Mouse (Mus musculus): Measurements from ENCODE around the gene H1foo. TPM values are rescaled to one million over a fixed set of nuclear protein-coding genes. Genes with fewer than 3 reads are reported as not detected.

The H1foo gene
- polyA plus RNA-seq (2015; fragmentation: Nextera tagmentation; extraction: Ambion mirVana), result not detected in 2 replicates

- Histone ChIP-seq H3K27me3 (replicated peaks; ENCODE audit: control insufficient read depth, insufficient read depth, low read length) (no peaks in the 10 kb centered on the region), H3K4me3 (ENCODE audit: low read depth, low read length) (no peak within 1 kb of the TSS), H3K9me3 (ENCODE audit: control insufficient read depth) (no peaks in the 10 kb centered on the region), H3K36me3 (ENCODE audit: control insufficient read depth, insufficient read depth) (no peaks in the 10 kb centered on the region), H3K9ac (ENCODE audit: low read depth, low read length) (no peak within 1 kb of the TSS), H3K4me1 (replicated peaks; ENCODE audit: control insufficient read depth, insufficient read depth, low read length) (no peaks in the 10 kb centered on the region), H3K4me2 (replicated peaks; ENCODE audit: low read depth) (no peak within 1 kb of the TSS), H3K27ac (ENCODE audit: low read depth, low read length) (no peak within 1 kb of the TSS)
- TF ChIP-seq CTCF (IDR thresholded peaks at IDR 0.05; ENCODE audit: low read depth), result no peak
- ATAC-seq, result no peak; the same call in 1 of the 2 replicates
- 82% methylated on average over 5 of the region's 5 CpGs for WGBS
These were observed at the start of gene H1foo for GRCm38 (mm10) chr6:115944638-115945037. Gene H1foo (plus strand): TSS chr6:115944938.

- no peaks in the 10 kb centered on the region for H3K36me3 ChIP-seq (ENCODE audit: control insufficient read depth, insufficient read depth)
- TF ChIP-seq CTCF (IDR thresholded peaks at IDR 0.05; ENCODE audit: low read depth), result no peak
- no peak overlapping the region for H3K4me2 ChIP-seq (replicated peaks; ENCODE audit: low read depth)
- 73% methylated on average over 1 of the region's 1 CpGs for WGBS
- H3K4me3 ChIP-seq (ENCODE audit: low read depth, low read length), result no peak overlapping the region
- ATAC-seq, result no peak
- no peaks in the 10 kb centered on the region for H3K27me3 ChIP-seq (replicated peaks; ENCODE audit: control insufficient read depth, insufficient read depth, low read length)
- no peaks in the 10 kb centered on the region for H3K9me3 ChIP-seq (ENCODE audit: control insufficient read depth)
- no peak overlapping the region for H3K9ac ChIP-seq (ENCODE audit: low read depth, low read length)
- no peak overlapping the region for H3K27ac ChIP-seq (ENCODE audit: low read depth, low read length)
- H3K4me1 ChIP-seq (replicated peaks; ENCODE audit: control insufficient read depth, insufficient read depth, low read length), result no peaks in the 10 kb centered on the region
These were observed 48.4 kb upstream of the H1foo start for GRCm38 (mm10) chr6:115896346-115896745.

GRCm38 (mm10) chr6:115897117-115897516, 47.6 kb upstream of the H1foo start:
- Histone ChIP-seq H3K27me3 (replicated peaks; ENCODE audit: control insufficient read depth, insufficient read depth, low read length) (no peaks in the 10 kb centered on the region), H3K27ac (ENCODE audit: low read depth, low read length) (no peak overlapping the region), H3K4me3 (ENCODE audit: low read depth, low read length) (no peak overlapping the region), H3K4me2 (replicated peaks; ENCODE audit: low read depth) (no peak overlapping the region), H3K36me3 (ENCODE audit: control insufficient read depth, insufficient read depth) (no peaks in the 10 kb centered on the region), H3K9me3 (ENCODE audit: control insufficient read depth) (no peaks in the 10 kb centered on the region), H3K4me1 (replicated peaks; ENCODE audit: control insufficient read depth, insufficient read depth, low read length) (no peaks in the 10 kb centered on the region), H3K9ac (ENCODE audit: low read depth, low read length) (no peak overlapping the region)
- no peak for ATAC-seq
- no peak for TF ChIP-seq CTCF (IDR thresholded peaks at IDR 0.05; ENCODE audit: low read depth)
- 81% methylated on average over 4 of the region's 4 CpGs for WGBS

GRCm38 (mm10) chr6:115897926-115898520, 46.7 kb upstream of the H1foo start:
- no peak overlapping the region for H3K4me2 ChIP-seq (replicated peaks; ENCODE audit: low read depth)
- H3K36me3 ChIP-seq (ENCODE audit: control insufficient read depth, insufficient read depth), result no peaks in the 10 kb centered on the region
- TF ChIP-seq CTCF (IDR thresholded peaks at IDR 0.05; ENCODE audit: low read depth), result no peak
- H3K4me3 ChIP-seq (ENCODE audit: low read depth, low read length), result no peak overlapping the region
- H3K27me3 ChIP-seq (replicated peaks; ENCODE audit: control insufficient read depth, insufficient read depth, low read length), result no peaks in the 10 kb centered on the region
- no peaks in the 10 kb centered on the region for H3K4me1 ChIP-seq (replicated peaks; ENCODE audit: control insufficient read depth, insufficient read depth, low read length)
- WGBS, result 79% methylated on average over 7 of the region's 7 CpGs
- H3K9me3 ChIP-seq (ENCODE audit: control insufficient read depth), result no peaks in the 10 kb centered on the region
- no peak overlapping the region for H3K27ac ChIP-seq (ENCODE audit: low read depth, low read length)
- H3K9ac ChIP-seq (ENCODE audit: low read depth, low read length), result no peak overlapping the region
- no peak for ATAC-seq

DNA sequence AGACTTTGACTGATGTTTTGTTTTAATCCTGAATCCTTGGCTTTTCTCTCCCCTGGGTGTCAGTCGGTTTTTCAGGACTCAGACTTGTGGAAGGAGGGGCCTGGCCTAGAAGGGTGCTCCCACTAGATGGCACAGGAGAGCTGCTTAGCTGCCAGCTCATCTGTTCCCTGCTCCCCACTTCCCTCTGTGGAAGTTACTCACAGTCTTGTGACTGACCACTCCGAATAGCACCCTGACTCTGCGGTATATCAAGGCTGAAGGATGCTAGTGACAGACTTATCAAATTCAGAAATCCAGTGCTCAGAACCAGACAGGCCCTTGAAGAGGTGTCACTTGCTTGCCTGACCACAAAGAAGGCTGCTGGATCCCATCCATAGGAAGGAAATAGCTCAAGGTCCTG, 43.7 kb upstream of the H1foo start:
- peak; percentile 53 for ATAC-seq
- 15% methylated on average over 3 of the region's 3 CpGs for WGBS
- Histone ChIP-seq H3K9ac (ENCODE audit: low read depth, low read length) (no peak overlapping the region), H3K4me1 (replicated peaks; ENCODE audit: control insufficient read depth, insufficient read depth, low read length) (no peaks in the 10 kb centered on the region), H3K36me3 (ENCODE audit: control insufficient read depth, insufficient read depth) (no peaks in the 10 kb centered on the region), H3K9me3 (ENCODE audit: control insufficient read depth) (no peaks in the 10 kb centered on the region), H3K27me3 (replicated peaks; ENCODE audit: control insufficient read depth, insufficient read depth, low read length) (no peaks in the 10 kb centered on the region), H3K4me2 (replicated peaks; ENCODE audit: low read depth) (no peak overlapping the region), H3K27ac (ENCODE audit: low read depth, low read length) (no peak overlapping the region), H3K4me3 (ENCODE audit: low read depth, low read length) (no peak overlapping the region)
- TF ChIP-seq CTCF (IDR thresholded peaks at IDR 0.05; ENCODE audit: low read depth), result peak; percentile 94

GRCm38 (mm10) chr6:115901489-115901931, 43.2 kb upstream of the H1foo start:
- no peaks in the 10 kb centered on the region for H3K9me3 ChIP-seq (ENCODE audit: control insufficient read depth)
- H3K9ac ChIP-seq (ENCODE audit: low read depth, low read length), result no peak overlapping the region
- WGBS, result 79% methylated on average over 8 of the region's 8 CpGs
- H3K4me2 ChIP-seq (replicated peaks; ENCODE audit: low read depth), result no peak overlapping the region
- no peak overlapping the region for H3K27ac ChIP-seq (ENCODE audit: low read depth, low read length)
- ATAC-seq, result no peak
- no peak overlapping the region for H3K4me3 ChIP-seq (ENCODE audit: low read depth, low read length)
- TF ChIP-seq CTCF (IDR thresholded peaks at IDR 0.05; ENCODE audit: low read depth), result no peak
- no peaks in the 10 kb centered on the region for H3K4me1 ChIP-seq (replicated peaks; ENCODE audit: control insufficient read depth, insufficient read depth, low read length)
- no peaks in the 10 kb centered on the region for H3K36me3 ChIP-seq (ENCODE audit: control insufficient read depth, insufficient read depth)
- no peaks in the 10 kb centered on the region for H3K27me3 ChIP-seq (replicated peaks; ENCODE audit: control insufficient read depth, insufficient read depth, low read length)
